Mouse (Mus musculus): Measurements from ENCODE around the gene Man1a.

- TF ChIP-seq USF1 (IDR thresholded peaks at IDR 0.05; ENCODE audit: low read depth) (no peak), CTCF (IDR thresholded peaks at IDR 0.05; ENCODE audit: control insufficient read depth, insufficient read depth, insufficient read length) (no peak), MYOD1 (IDR thresholded peaks at IDR 0.05; ENCODE audit: control insufficient read depth, insufficient read length, low read depth) (no peak), MAX (IDR thresholded peaks at IDR 0.05) (no peak), FOSL1 (IDR thresholded peaks at IDR 0.05; ENCODE audit: insufficient read depth, low read length, poor library complexity, severe bottlenecking) (no peak), CEBPB (IDR thresholded peaks at IDR 0.05; ENCODE audit: low read depth) (no peak), MYOG (IDR thresholded peaks at IDR 0.05; ENCODE audit: control insufficient read depth, extremely low read depth, insufficient read length) (no peak)
Measured at GRCm38 (mm10) chr10:53994591-53994990, 81.8 kb downstream of the Man1a start.
